Mouse (Mus musculus): Measurements from ENCODE around the gene Gm28047.

DNA sequence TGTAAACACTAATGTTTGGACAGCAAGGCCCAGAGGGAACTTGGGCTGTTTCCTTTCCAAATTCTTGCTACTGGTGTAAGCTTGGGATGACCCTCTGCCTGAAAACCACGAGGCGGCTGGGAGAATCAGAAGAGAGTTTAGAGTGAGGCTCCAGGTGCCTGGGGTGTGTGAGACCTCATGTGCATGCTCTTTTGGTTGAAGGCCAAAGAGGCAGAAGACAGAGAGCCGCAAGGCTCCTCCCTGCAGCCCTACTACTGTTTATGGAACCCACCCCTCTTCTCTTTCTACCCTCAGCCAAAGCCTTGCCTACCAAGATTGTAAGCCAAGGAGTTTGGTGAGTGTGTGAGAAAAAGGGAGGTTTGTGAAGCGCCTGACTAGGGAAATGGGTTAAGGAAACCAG lies 109.1 kb downstream of the Gm28047 start:
- no peak for TF ChIP-seq CTCF (IDR thresholded peaks at IDR 0.05; ENCODE audit: insufficient read depth, low read depth, low read length)
- no peak for TF ChIP-seq POLR2A (IDR thresholded peaks at IDR 0.05; ENCODE audit: insufficient read depth, low read depth, low read length)

All from olfactory bulb, adult 2 months (tissue).